Mouse (Mus musculus): ENCODE results near the gene Uimc1.

DNA sequence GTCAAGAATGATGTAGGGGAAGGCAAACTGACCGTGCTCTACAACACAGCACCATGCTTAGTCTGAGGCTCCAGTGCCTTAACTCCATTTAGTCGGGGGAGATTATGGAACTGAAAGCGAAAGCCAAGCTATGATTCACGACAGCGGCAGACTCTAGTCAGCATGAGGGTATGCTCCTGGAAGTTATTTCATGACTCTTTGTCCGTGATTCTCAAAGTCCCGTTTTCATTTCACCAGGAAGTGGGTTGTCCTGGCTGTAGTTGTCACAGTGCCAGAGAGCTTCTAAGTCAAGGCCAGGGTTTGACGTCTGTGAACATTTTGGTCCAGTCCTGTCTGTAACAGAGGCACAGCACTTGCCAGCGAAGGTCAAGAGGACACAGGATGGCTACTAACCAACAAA is 77.4 kb downstream of the Uimc1 start:
- TF ChIP-seq GATA1 (IDR thresholded peaks at IDR 0.05; ENCODE audit: low read length) (no peak), TAL1 (IDR thresholded peaks at IDR 0.05; ENCODE audit: low read length) (no peak)
